Mouse (Mus musculus) kidney, postnatal 0 days (tissue): ENCODE results near the gene Mbtps1. TPM values are rescaled to one million over a fixed set of nuclear protein-coding genes. Genes with fewer than 3 reads are reported as not detected.

Source experiments
- ATAC-seq: fragments of 200-750 bp; cut with Nextera tagmentation; replicated peaks from 2 replicates; pipeline ENCODE4 v1.8.0; 2017; ENCODE audit warnings: low read depth, moderate number of reproducible peaks, moderate TSS enrichment, moderate library complexity; ENCODE audit not compliant: low FRiP score
- DNase-seq: peaks from one replicate; pipeline ENCODE4 v3.0.0-alpha.2; 2016; ENCODE audit warnings: low spot score
- H3K27ac ChIP-seq: fragments of 300-500 bp; sonication (generic); 2 replicates; pipeline ENCODE4 v1.5.1; 2014; ENCODE audit warnings: mild to moderate bottlenecking
- H3K27me3 ChIP-seq: fragments of 300-500 bp; sonication (generic); 2 replicates; pipeline ENCODE4 v1.6.1; 2014; ENCODE audit warnings: low read length, mixed read lengths; ENCODE audit not compliant: insufficient read depth
- H3K36me3 ChIP-seq: fragments of 300-500 bp; sonication (generic); 2 replicates; pipeline ENCODE4 v1.6.1; 2014; ENCODE audit warnings: low read length, mixed read lengths; ENCODE audit not compliant: insufficient read depth
- H3K4me1 ChIP-seq: fragments of 300-500 bp; sonication (generic); replicated peaks from 2 replicates; pipeline ENCODE4 v1.6.1; 2014; ENCODE audit warnings: antibody characterized with exemption, low read length, mixed read lengths; ENCODE audit not compliant: insufficient read depth
- H3K4me2 ChIP-seq: fragments of 300-500 bp; sonication (generic); 2 replicates; pipeline ENCODE4 v1.6.1; 2014; ENCODE audit warnings: mild to moderate bottlenecking, low read length, moderate library complexity, mixed read lengths
- H3K4me3 ChIP-seq: fragments of 300-500 bp; sonication (generic); replicated peaks from 2 replicates; pipeline ENCODE4 v1.5.1; 2014; ENCODE audit warnings: low read depth, low read length
- H3K9ac ChIP-seq: fragments of 300-500 bp; sonication (generic); 2 replicates; pipeline ENCODE4 v1.6.1; 2014; ENCODE audit warnings: low read depth, low read length
- H3K9me3 ChIP-seq: fragments of 300-500 bp; sonication (generic); replicated peaks from 2 replicates; pipeline ENCODE4 v1.6.1; 2016; ENCODE audit warnings: low read length, inconsistent platforms, mixed read lengths
- CTCF ChIP-seq: IDR thresholded peaks from 2 replicates; pipeline ENCODE4 v1.5.1; 2016; ENCODE audit warnings: antibody characterized with exemption, low read depth, mild to moderate bottlenecking, moderate library complexity
- WGBS: fragments of 180-500 bp; shearing (Covaris S2); extraction: QIAGEN DNeasy Blood & Tissue Kit; methylation state at CpG from one replicate; pipeline ENCODE4 v1.1.7; 2014; 5-methylcytosine and 5-hydroxymethylcytosine counted together
- polyA plus RNA-seq: library from polyadenylated mRNA; unstranded; fragments of >200 nt; fragmentation: Nextera tagmentation; extraction: Ambion mirVana; gene quantifications from 2 replicates; pipeline ENCODE4 v1.2.1, GENCODE M21; 2015

Gene Mbtps1
- polyA plus RNA-seq, 1 experiment from 2014 or later = 78.4 TPM

DNA sequence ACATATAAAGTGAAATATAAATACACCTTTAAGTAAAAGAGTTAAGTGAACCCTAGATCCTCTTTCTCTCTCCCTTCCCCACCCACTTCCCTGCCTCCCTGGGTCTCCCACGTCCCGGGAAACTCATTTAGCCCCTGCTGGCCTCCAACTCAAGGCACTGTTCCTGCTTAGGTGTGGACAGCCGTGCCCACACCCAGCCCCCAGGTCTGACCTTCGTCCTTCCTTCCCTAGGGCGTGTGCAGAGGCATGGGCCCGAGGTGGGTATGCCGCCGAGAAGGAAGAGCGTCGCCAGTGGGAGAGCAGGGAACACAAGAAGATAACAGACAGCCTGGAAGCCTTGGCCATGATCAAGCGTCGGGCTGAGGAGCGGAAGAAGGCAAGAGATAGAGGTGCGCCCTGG is 31.8 kb upstream of the Mbtps1 start:
- no peak overlapping the region for H3K4me3 ChIP-seq

GRCm38 (mm10) chr8:119588844-119589243 is 30.3 kb upstream of the Mbtps1 start:
- DNase-seq (no peak), ATAC-seq (no peak)
- no peak for TF ChIP-seq CTCF
- no peaks in the 10 kb centered on the region for H3K27me3 ChIP-seq
- no peak overlapping the region for H3K9ac ChIP-seq
- no peaks in the 10 kb centered on the region for H3K9me3 ChIP-seq
- 21% methylated on average over 10 of the region's 10 CpGs for WGBS
- H3K36me3 ChIP-seq = no peaks in the 10 kb centered on the region
- no peak overlapping the region for H3K4me2 ChIP-seq
- no peak overlapping the region; the same call in 1 of the 2 replicates for H3K27ac ChIP-seq
- H3K4me3 ChIP-seq = no peak overlapping the region
- H3K4me1 ChIP-seq = no peaks in the 10 kb centered on the region

More for the DNA sequence above, 31.8 kb upstream of the Mbtps1 start:
- H3K4me2 ChIP-seq = no peak overlapping the region
- no peaks in the 10 kb centered on the region for H3K4me1 ChIP-seq
- WGBS = 70% methylated on average over 14 of the region's 14 CpGs
- no peak for DNase-seq
- no peak for TF ChIP-seq CTCF
- no peak overlapping the region for H3K9ac ChIP-seq
- no peaks in the 10 kb centered on the region for H3K9me3 ChIP-seq
- H3K27me3 ChIP-seq = no peaks in the 10 kb centered on the region
- H3K36me3 ChIP-seq = no peaks in the 10 kb centered on the region
- ATAC-seq = no peak
- H3K27ac ChIP-seq = no peak overlapping the region

- TF ChIP-seq CTCF = peak; percentile 45; the same call in 1 of the 2 replicates
- H3K4me2 ChIP-seq = no peak overlapping the region
- H3K4me3 ChIP-seq = no peak overlapping the region
- DNase-seq (no peak), ATAC-seq (no peak)
- H3K27ac ChIP-seq = no peak overlapping the region
- no peaks in the 10 kb centered on the region for H3K27me3 ChIP-seq
- no peak overlapping the region for H3K9ac ChIP-seq
- no peaks in the 10 kb centered on the region for H3K4me1 ChIP-seq
- 49% methylated on average over 4 of the region's 4 CpGs for WGBS
- no peaks in the 10 kb centered on the region for H3K9me3 ChIP-seq
- H3K36me3 ChIP-seq = no peaks in the 10 kb centered on the region
These were observed 29.8 kb upstream of the Mbtps1 start for GRCm38 (mm10) chr8:119588321-119588720.

DNA sequence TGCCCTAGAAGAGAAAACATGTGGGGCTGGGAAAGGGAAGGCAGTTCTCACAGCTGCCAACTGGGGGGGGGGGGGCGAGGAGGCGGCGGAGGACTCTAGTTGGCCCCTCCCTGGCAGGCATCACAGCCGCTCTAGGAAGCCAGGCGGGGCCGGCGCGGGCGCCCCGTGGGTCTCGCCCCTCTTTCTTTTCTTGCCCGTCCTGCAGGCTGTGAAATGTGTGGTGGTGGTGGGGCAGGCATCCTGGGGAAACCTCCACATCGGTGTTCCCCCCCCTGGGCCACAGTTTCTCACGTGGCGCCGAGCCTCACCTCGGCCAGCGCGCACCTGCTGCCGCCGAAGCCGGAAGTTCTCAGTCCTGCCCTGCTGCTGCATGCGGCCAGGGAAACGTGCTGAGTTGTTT is 27.4 kb upstream of the Mbtps1 start:
- H3K4me2 ChIP-seq = peak overlapping the region; percentile 57
- peak overlapping the region; percentile 24; the same call in 1 of the 2 replicates for H3K4me3 ChIP-seq
- H3K9ac ChIP-seq = 0 out of 2 replicates have a peak overlapping the region, but pooled peaks have one; percentile 35
- DNase-seq (no peak), ATAC-seq (0 out of 2 replicates have a peak, but pooled peaks have one; percentile 25)
- H3K27me3 ChIP-seq = no peaks in the 10 kb centered on the region
- no peak overlapping the region for H3K27ac ChIP-seq
- H3K36me3 ChIP-seq = no peaks in the 10 kb centered on the region
- TF ChIP-seq CTCF = no peak
- H3K4me1 ChIP-seq = no peaks in the 10 kb centered on the region
- 19% methylated on average over 21 of the region's 24 CpGs for WGBS
- H3K9me3 ChIP-seq = no peaks in the 10 kb centered on the region

DNA sequence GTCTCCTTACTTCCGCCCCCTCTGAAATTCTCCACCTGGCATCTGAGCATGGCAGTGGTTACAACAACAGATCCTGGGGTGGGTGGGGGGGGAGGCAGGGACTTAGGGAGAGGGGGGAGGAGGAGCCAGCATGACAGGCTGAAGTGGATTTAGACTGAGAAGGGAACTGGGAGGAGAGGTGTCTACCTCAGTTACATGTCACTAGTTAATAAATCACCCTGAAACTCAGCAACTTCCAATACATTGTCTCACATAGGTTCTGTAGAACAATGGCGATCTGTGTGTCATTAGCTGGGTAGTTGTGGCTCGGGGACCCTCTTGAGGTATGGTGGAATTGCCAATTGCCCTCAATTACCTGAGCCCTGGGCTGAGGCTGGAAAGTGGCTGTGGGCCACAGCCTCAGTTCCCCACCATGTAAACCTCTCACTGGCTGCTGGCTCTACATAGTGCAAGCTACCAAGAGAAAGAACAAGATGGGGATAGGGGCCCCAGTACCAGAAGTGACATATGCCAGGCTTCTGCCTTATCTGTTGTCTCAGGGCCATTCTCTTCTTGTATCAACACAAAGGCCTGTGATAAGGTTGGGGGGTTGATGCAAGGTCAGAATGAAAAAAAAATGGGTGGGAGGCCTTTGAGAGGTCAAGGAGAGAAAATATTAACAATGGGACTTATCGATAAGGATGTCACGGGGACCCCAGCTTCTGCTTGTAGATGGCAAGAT is 22.1 kb upstream of the Mbtps1 start:
- no peak for ATAC-seq
- no peak overlapping the region for H3K4me3 ChIP-seq
- WGBS = 75% methylated on average over 5 of the region's 5 CpGs

GRCm38 (mm10) chr8:119579096-119579495 is 20.6 kb upstream of the Mbtps1 start:
- H3K4me2 ChIP-seq = no peak overlapping the region
- WGBS = 44% methylated on average over 13 of the region's 13 CpGs

More for the DNA sequence above, 22.1 kb upstream of the Mbtps1 start:
- Histone ChIP-seq H3K9me3 (no peaks in the 10 kb centered on the region), H3K36me3 (no peaks in the 10 kb centered on the region), H3K9ac (no peak overlapping the region), H3K4me1 (no peaks in the 10 kb centered on the region), H3K27ac (no peak overlapping the region), H3K27me3 (no peaks in the 10 kb centered on the region), H3K4me2 (no peak overlapping the region)
- no peak for TF ChIP-seq CTCF
- no peak for DNase-seq

More at GRCm38 (mm10) chr8:119579096-119579495, 20.6 kb upstream of the Mbtps1 start:
- Histone ChIP-seq H3K27ac (no peak overlapping the region), H3K9me3 (no peaks in the 10 kb centered on the region), H3K4me3 (no peak overlapping the region), H3K27me3 (no peaks in the 10 kb centered on the region), H3K36me3 (no peaks in the 10 kb centered on the region), H3K4me1 (no peaks in the 10 kb centered on the region; the same call in 1 of the 2 replicates), H3K9ac (no peak overlapping the region)
- ATAC-seq (no peak), DNase-seq (no peak)
- no peak for TF ChIP-seq CTCF
